Mouse (Mus musculus) lung, embryonic 14.5 days (tissue): ENCODE measurements around the gene Ahrr. TPM values are rescaled to one million over a fixed set of nuclear protein-coding genes. Genes with fewer than 3 reads are reported as not detected.

ENCODE experiments used
- ATAC-seq: fragments of 200-750 bp; cut with Nextera tagmentation; 2 replicates; pipeline ENCODE4 v1.8.0; 2017; ENCODE audit warnings: mild to moderate bottlenecking, moderate TSS enrichment, moderate library complexity; ENCODE audit not compliant: insufficient read depth
- DNase-seq: peaks from one replicate; pipeline ENCODE4 v3.0.0-alpha.2; 2015
- H3K27ac ChIP-seq: fragments of 300-500 bp; sonication (generic); 2 replicates; pipeline ENCODE4 v1.5.1; 2014; ENCODE audit warnings: low read depth, mild to moderate bottlenecking, moderate library complexity
- H3K27me3 ChIP-seq: fragments of 300-500 bp; sonication (generic); 2 replicates; pipeline ENCODE4 v1.6.1; 2014; ENCODE audit warnings: low read length, control low read depth; ENCODE audit not compliant: insufficient read depth
- H3K36me3 ChIP-seq: fragments of 300-500 bp; sonication (generic); 2 replicates; pipeline ENCODE4 v1.6.1; 2014; ENCODE audit warnings: control low read depth; ENCODE audit not compliant: insufficient read depth
- H3K4me1 ChIP-seq: fragments of 300-500 bp; sonication (generic); 2 replicates; pipeline ENCODE4 v1.6.1; 2014; ENCODE audit warnings: antibody characterized with exemption, control low read depth; ENCODE audit not compliant: insufficient read depth
- H3K4me2 ChIP-seq: fragments of 300-500 bp; sonication (generic); 2 replicates; pipeline ENCODE4 v1.6.1; 2014; ENCODE audit warnings: mild to moderate bottlenecking
- H3K4me3 ChIP-seq: fragments of 300-500 bp; sonication (generic); 2 replicates; pipeline ENCODE4 v1.5.1; 2014; ENCODE audit warnings: low read depth, low read length
- H3K9ac ChIP-seq: fragments of 300-500 bp; sonication (generic); 2 replicates; pipeline ENCODE4 v1.6.1; 2014
- H3K9me3 ChIP-seq: fragments of 300-500 bp; sonication (generic); 2 replicates; pipeline ENCODE4 v1.6.1; 2016; ENCODE audit warnings: low read depth, low read length, control low read depth
- CTCF ChIP-seq: IDR thresholded peaks from 2 replicates; pipeline ENCODE4 v1.5.1; 2016; ENCODE audit warnings: antibody characterized with exemption, low read depth
- WGBS: fragments of 180-500 bp; shearing (Covaris S2); extraction: QIAGEN DNeasy Blood & Tissue Kit; methylation state at CpG from one replicate; pipeline ENCODE4 v1.1.7; 2014; 5-methylcytosine and 5-hydroxymethylcytosine counted together
- polyA plus RNA-seq: library from polyadenylated mRNA; unstranded; fragments of >200 nt; fragmentation: Nextera tagmentation; extraction: Ambion mirVana; gene quantifications from 2 replicates; pipeline ENCODE4 v1.2.1, GENCODE M21; 2014

Ahrr gene
- polyA plus RNA-seq, 1 experiment from 2014 or later, result 0.72 TPM

DNA sequence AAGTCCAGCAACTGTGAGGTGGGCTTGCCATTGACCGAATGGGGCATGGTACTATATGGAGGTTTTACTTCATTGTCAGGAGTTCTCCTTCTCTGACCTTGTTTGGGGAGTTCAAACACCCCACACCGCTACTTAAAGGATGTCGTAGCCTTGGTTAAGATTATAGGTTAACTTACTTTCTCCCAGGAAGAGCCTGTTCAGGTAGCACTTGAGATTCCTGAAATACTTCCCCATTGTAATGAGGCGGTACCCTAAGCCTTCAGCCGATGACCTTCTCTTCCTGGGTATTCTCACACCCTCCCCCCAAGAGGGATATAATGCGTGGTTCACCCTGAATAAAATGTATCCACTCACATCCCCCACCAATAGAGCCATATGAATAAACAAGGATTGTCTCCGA is 54.6 kb downstream of the Ahrr start:
- H3K4me3 ChIP-seq, result no peak overlapping the region
- ATAC-seq, result peak; percentile 63

DNA sequence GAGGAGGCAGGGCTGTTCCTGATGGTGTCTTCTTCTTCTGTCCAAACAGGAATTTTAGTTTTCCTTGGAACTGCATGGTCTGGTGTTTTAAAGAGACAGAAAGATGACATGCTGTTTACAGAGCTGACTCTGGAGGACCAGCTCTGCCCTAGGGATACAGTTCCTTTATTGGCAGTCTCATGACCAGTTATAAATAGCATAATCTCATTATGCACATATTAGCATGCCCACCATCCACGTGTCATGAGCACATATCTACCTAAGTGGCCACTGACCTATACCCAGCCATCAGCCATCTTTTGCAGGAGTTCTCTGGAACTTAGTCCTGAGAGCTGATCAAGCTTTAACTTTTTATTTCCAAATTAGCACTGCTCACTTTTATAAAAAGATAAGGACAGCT is 71.5 kb downstream of the Ahrr start:
- H3K27me3 ChIP-seq, result no peaks in the 10 kb centered on the region
- TF ChIP-seq CTCF, result no peak
- H3K4me1 ChIP-seq, result no peaks in the 10 kb centered on the region
- no peak overlapping the region for H3K27ac ChIP-seq
- H3K9ac ChIP-seq, result no peak overlapping the region
- H3K9me3 ChIP-seq, result no peaks in the 10 kb centered on the region
- H3K4me2 ChIP-seq, result no peak overlapping the region
- DNase-seq (no peak), ATAC-seq (no peak)
- WGBS, result 32% methylated on average over 1 of the region's 1 CpGs
- H3K36me3 ChIP-seq, result no peaks in the 10 kb centered on the region
- no peak overlapping the region for H3K4me3 ChIP-seq

More for the DNA sequence above, 54.6 kb downstream of the Ahrr start:
- WGBS, result 53% methylated on average over 7 of the region's 7 CpGs
- Histone ChIP-seq H3K4me1 (no peaks in the 10 kb centered on the region), H3K9ac (no peak overlapping the region), H3K4me2 (no peak overlapping the region), H3K27me3 (no peaks in the 10 kb centered on the region), H3K27ac (no peak overlapping the region), H3K9me3 (no peaks in the 10 kb centered on the region), H3K36me3 (no peaks in the 10 kb centered on the region)
- no peak for TF ChIP-seq CTCF
- DNase-seq, result peak; percentile 20

DNA sequence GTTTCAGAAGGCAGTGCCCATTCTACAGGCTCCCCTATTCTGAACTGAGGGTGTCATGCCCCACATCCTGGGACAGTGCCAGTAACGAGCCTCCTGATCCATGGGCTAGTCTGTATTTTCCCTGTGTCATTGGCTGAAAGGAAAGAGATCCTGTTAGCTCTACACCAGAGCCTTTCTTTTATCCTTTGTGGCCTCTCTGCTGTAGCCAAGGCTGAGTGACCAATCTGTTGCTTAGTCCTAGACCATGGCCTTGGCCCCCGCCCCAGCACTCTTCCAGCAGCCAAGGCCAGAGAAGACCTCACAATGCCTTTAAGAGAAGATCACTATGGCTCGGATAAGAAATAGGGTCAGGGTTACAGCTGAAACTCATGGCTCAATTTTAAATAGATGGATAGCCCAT is 73.7 kb downstream of the Ahrr start:
- Histone ChIP-seq H3K36me3 (no peaks in the 10 kb centered on the region), H3K4me1 (no peaks in the 10 kb centered on the region), H3K9ac (no peak overlapping the region), H3K4me3 (no peak overlapping the region), H3K27me3 (no peaks in the 10 kb centered on the region), H3K9me3 (no peaks in the 10 kb centered on the region), H3K4me2 (no peak overlapping the region), H3K27ac (no peak overlapping the region)
- ATAC-seq (no peak), DNase-seq (no peak)
- 78% methylated on average over 3 of the region's 3 CpGs for WGBS
- no peak for TF ChIP-seq CTCF

DNA sequence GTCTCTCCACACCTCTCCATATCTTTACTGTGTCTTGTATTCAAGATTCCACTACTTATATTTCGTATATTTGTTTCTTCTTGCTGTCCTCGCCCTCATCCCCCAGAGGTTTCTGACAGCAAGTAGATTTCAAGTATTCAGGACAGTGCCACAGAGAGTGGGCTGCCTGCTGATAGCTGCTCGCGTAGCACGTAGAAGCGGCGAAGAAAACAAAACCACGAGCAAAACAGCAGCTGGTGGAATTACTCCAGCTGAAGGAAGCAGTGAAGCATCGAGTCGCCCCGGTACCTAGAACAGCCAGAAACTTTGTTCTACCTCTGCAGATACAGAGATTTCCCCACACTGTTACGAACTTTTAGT is 83.2 kb downstream of the Ahrr start:
- Histone ChIP-seq H3K27ac (peak overlapping the region; percentile 89), H3K4me1 (no peaks in the 10 kb centered on the region), H3K36me3 (peaks cover 12% of the 10 kb centered on the region), H3K4me2 (peak overlapping the region; percentile 93), H3K9me3 (no peaks in the 10 kb centered on the region), H3K4me3 (peak overlapping the region; percentile 62), H3K9ac (peak overlapping the region; percentile 64), H3K27me3 (no peaks in the 10 kb centered on the region)
- ATAC-seq (peak; percentile 76), DNase-seq (peak; percentile 38)
- no peak for TF ChIP-seq CTCF
- 13% methylated on average over 12 of the region's 12 CpGs for WGBS

DNA sequence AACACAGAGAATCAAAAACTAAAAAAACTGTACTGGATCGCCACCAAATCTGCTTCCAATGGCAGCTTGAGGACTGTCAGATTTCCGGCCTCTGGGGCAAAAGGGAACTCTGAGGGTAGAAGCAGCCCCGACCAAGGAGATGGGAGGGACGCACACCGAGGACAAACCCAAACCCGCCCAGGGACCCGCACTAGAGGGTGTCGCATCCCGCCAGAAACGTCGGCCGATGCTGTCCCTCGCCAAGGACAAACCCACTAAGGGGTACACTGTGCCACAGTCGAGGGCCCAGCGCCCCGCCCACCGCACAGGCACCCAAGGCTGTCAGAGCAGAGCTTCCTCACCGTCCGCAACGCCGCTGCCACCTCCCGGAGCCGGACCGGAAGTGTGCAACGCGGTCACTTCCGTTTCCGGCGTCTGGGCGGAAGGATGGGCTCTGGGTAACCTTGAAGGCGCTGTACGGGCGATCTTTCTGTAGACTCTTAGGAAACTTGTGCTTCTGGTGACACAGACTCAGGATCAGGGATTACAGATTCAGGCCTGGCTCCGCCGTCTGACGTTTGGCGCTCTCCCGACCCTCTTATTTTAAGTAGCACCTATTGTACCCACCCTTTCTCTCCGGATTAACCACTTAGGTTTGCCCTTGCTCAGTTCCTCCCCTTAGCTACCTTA is 83.7 kb downstream of the Ahrr start, which contains the start of gene Exoc3:
TSS of gene Exoc3 (minus strand) at position 416 of the 669 bp plus-strand sequence.
- under 1% methylated on average over 39 of the region's 39 CpGs for WGBS
- ATAC-seq, result peak; percentile 98
- H3K9me3 ChIP-seq, result no peaks in the 10 kb centered on the region

DNA sequence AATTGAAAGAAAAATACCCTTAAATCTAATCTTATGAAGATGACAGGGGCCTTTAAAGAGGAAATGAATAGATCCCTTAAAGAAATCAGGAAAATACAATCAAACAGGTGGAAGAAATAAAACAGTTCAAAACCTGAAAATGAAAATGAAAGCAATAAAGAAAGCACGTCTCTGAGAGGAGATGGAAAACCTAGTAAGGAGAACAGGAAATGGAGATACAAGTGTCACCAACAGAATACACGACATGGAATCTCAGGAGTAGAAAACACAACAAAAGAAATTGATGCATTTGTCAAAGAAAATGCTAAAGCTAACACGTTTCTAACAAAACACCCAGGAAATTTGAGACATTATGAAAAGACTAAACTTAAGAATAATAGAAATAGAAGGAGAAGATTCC is 95.7 kb downstream of the Ahrr start:
- WGBS, result 76% methylated on average over 3 of the region's 3 CpGs
- Histone ChIP-seq H3K27me3 (no peaks in the 10 kb centered on the region), H3K4me2 (no peak overlapping the region), H3K9ac (no peak overlapping the region), H3K36me3 (peaks cover 37% of the 10 kb centered on the region), H3K27ac (no peak overlapping the region), H3K9me3 (no peaks in the 10 kb centered on the region), H3K4me1 (no peaks in the 10 kb centered on the region), H3K4me3 (no peak overlapping the region)
- DNase-seq (no peak), ATAC-seq (no peak)
- no peak for TF ChIP-seq CTCF

More for the DNA sequence above, 83.7 kb downstream of the Ahrr start, which contains the start of gene Exoc3:
- Histone ChIP-seq H3K4me3 (peak within 1 kb of the TSS; percentile 62), H3K9ac (peak within 1 kb of the TSS; percentile 64), H3K36me3 (peaks cover 18% of the 10 kb centered on the region), H3K4me2 (peak within 1 kb of the TSS; percentile 93), H3K27me3 (no peaks in the 10 kb centered on the region), H3K27ac (peak within 1 kb of the TSS; percentile 89), H3K4me1 (no peaks in the 10 kb centered on the region)
- DNase-seq, result peak; percentile 94
- no peak; the same call in 1 of the 2 replicates for TF ChIP-seq CTCF

DNA sequence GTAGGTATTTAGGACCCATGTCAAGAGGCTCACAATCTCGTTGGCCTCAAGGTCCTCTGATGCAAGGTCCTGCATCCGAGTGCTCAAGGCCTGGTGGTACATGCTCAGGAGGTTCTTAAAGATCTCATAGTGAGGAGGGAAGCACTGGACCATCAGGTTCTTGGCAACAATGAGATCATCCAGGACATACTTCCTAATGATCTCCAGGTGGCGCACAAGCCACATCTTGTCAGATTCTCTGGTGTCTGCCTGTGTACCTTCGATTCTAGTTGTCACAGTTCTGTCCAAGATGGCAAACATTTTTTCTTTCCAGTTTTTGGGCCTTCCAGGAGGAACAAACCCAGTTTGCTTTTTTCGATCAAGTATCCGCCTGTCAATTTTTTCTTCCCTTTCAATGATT is 99.5 kb downstream of the Ahrr start:
- 77% methylated on average over 6 of the region's 6 CpGs for WGBS
- H3K9ac ChIP-seq, result no peak overlapping the region
- peak; percentile 59 for TF ChIP-seq CTCF
- ATAC-seq (no peak), DNase-seq (peak; percentile 55)
- no peak overlapping the region for H3K4me2 ChIP-seq
- H3K27ac ChIP-seq, result no peak overlapping the region
- H3K4me1 ChIP-seq, result no peaks in the 10 kb centered on the region
- no peaks in the 10 kb centered on the region for H3K9me3 ChIP-seq
- no peaks in the 10 kb centered on the region for H3K27me3 ChIP-seq
- H3K36me3 ChIP-seq, result peaks cover 57% of the 10 kb centered on the region
- H3K4me3 ChIP-seq, result no peak overlapping the region
